Mouse (Mus musculus) inflammation-experienced regulatory T-cells, adult 16 weeks (primary cell): ENCODE results near the gene Gm17334. TPM values are rescaled to one million over a fixed set of nuclear protein-coding genes. Genes with fewer than 3 reads are reported as not detected.

Experiments used
- polyA plus RNA-seq: library from polyadenylated mRNA; unstranded; fragments of 100-300 nt; shearing (Covaris generic); gene quantifications from one replicate; pipeline ENCODE4 v1.2.1, GENCODE M21; 2017

Gene Gm17334
- 2.5 TPM for polyA plus RNA-seq

GRCm38 (mm10) chr11:53773087-53773486, at the start of gene Gm17334:
Gene Gm17334, minus strand, starts transcription at chr11:53773187.

GRCm38 (mm10) chr11:53769760-53770124, 3.2 kb downstream of the Gm17334 start, which contains the start of gene Irf1:
Gene Irf1, plus strand, starts transcription at chr11:53770014.

Other genes starting within 250 kb of the Gm17334 start
- gene Kif3a, start 205.8 kb downstream of the Gm17334 start, polyA plus RNA-seq, result 20.2 TPM
- 4.1 TPM for gene Il4, start 154.5 kb downstream of the Gm17334 start, polyA plus RNA-seq
- gene Il13, start 138.5 kb downstream of the Gm17334 start, polyA plus RNA-seq, result not detected
- gene Rad50, start 65.9 kb downstream of the Gm17334 start, polyA plus RNA-seq, result 61.8 TPM
- gene Il5, start 52.4 kb downstream of the Gm17334 start, polyA plus RNA-seq, result not detected
- gene Irf1, start 3.2 kb downstream of the Gm17334 start, polyA plus RNA-seq, result 521 TPM
- gene Gm12216, start 86.1 kb upstream of the Gm17334 start, polyA plus RNA-seq, result 44.5 TPM
- gene Slc22a5, start 118.5 kb upstream of the Gm17334 start, polyA plus RNA-seq, result 36.2 TPM
- 0.78 TPM for gene Slc22a21, start 207.1 kb upstream of the Gm17334 start, polyA plus RNA-seq